Mouse (Mus musculus) spleen, adult 2 months (tissue): ENCODE data around the gene Sel1l3.

ENCODE experiments used
- CTCF ChIP-seq: fragments of 200-500 bp; IDR thresholded peaks from 2 replicates; pipeline ENCODE4 v1.5.1; 2011; ENCODE audit warnings: mild to moderate bottlenecking, inconsistent platforms; ENCODE audit not compliant: insufficient read depth, insufficient read length, insufficient replicate concordance; ENCODE audit errors: extremely low read depth
- POLR2A ChIP-seq: fragments of 200-500 bp; IDR thresholded peaks from 2 replicates; pipeline ENCODE4 v1.6.1; 2011; ENCODE audit warnings: low read depth, low read length, inconsistent platforms

GRCm38 (mm10) chr5:53110225-53110624 lies 103.5 kb downstream of the Sel1l3 start:
- TF ChIP-seq CTCF, result no peak
- no peak for TF ChIP-seq POLR2A
